Mouse (Mus musculus): ENCODE measurements at regions not wholly inside any gene's neighbourhood (a gene's known extent, or its start where the extent isn't known, plus 50 kb on each side); places are given as distances from the start of the nearest gene placed in this dataset.

GRCm38 (mm10) chr14:24955891-24956410, 469.0 kb downstream of the Rps24 start:
- no peak for DNase-seq (ENCODE audit: low spot score)
- H3K4me2 ChIP-seq (ENCODE audit: low read depth), result no peak overlapping the region
- H3K36me3 ChIP-seq (ENCODE audit: control insufficient read depth, insufficient read depth, low read length), result no peaks in the 10 kb centered on the region
- H3K9ac ChIP-seq (ENCODE audit: low read length), result no peak overlapping the region
- H3K4me1 ChIP-seq (ENCODE audit: control insufficient read depth, insufficient read depth, low read length), result no peaks in the 10 kb centered on the region
- H3K4me3 ChIP-seq (ENCODE audit: low read depth, low read length), result no peak overlapping the region
- no peak overlapping the region for H3K27ac ChIP-seq (ENCODE audit: low read depth, low read length)
- WGBS, result 83% methylated on average over 11 of the region's 11 CpGs
- no peaks in the 10 kb centered on the region for H3K27me3 ChIP-seq (ENCODE audit: control insufficient read depth, insufficient read depth, low read length)
- ATAC-seq (ENCODE audit: insufficient read depth, low FRiP score, low TSS enrichment), result no peak
- H3K9me3 ChIP-seq (ENCODE audit: control insufficient read depth, low read length), result no peaks in the 10 kb centered on the region

- Histone ChIP-seq H3K27me3 (ENCODE audit: control insufficient read depth, insufficient read depth, low read length) (no peaks in the 10 kb centered on the region), H3K9me3 (ENCODE audit: control insufficient read depth, low read length) (no peaks in the 10 kb centered on the region), H3K36me3 (ENCODE audit: control insufficient read depth, insufficient read depth, low read length) (no peaks in the 10 kb centered on the region), H3K4me1 (ENCODE audit: control insufficient read depth, insufficient read depth, low read length) (no peaks in the 10 kb centered on the region), H3K4me2 (ENCODE audit: low read depth) (no peak overlapping the region), H3K9ac (ENCODE audit: low read length) (no peak overlapping the region), H3K27ac (ENCODE audit: low read depth, low read length) (no peak overlapping the region), H3K4me3 (ENCODE audit: low read depth, low read length) (no peak overlapping the region)
- DNase-seq (ENCODE audit: low spot score) (no peak), ATAC-seq (ENCODE audit: insufficient read depth, low FRiP score, low TSS enrichment) (no peak)
- 94% methylated on average over 2 of the region's 2 CpGs for WGBS
Measured at GRCm38 (mm10) chr14:24956528-24957210, 469.7 kb downstream of the Rps24 start.

- no peaks in the 10 kb centered on the region for H3K27me3 ChIP-seq (ENCODE audit: control insufficient read depth, insufficient read depth, low read length)
- H3K4me2 ChIP-seq (ENCODE audit: low read depth), result no peak overlapping the region
- no peak overlapping the region for H3K9ac ChIP-seq (ENCODE audit: low read length)
- H3K27ac ChIP-seq (ENCODE audit: low read depth, low read length), result no peak overlapping the region
- H3K4me3 ChIP-seq (ENCODE audit: low read depth, low read length), result no peak overlapping the region
- H3K36me3 ChIP-seq (ENCODE audit: control insufficient read depth, insufficient read depth, low read length), result no peaks in the 10 kb centered on the region
- no peaks in the 10 kb centered on the region for H3K9me3 ChIP-seq (ENCODE audit: control insufficient read depth, low read length)
- no peaks in the 10 kb centered on the region for H3K4me1 ChIP-seq (ENCODE audit: control insufficient read depth, insufficient read depth, low read length)
- WGBS, result 84% methylated on average over 4 of the region's 4 CpGs
- no peak for DNase-seq (ENCODE audit: low spot score)
- ATAC-seq (ENCODE audit: insufficient read depth, low FRiP score, low TSS enrichment), result no peak
Measured at GRCm38 (mm10) chr14:24957392-24957791, 470.5 kb downstream of the Rps24 start.

- H3K36me3 ChIP-seq (ENCODE audit: control insufficient read depth, insufficient read depth, low read length), result no peaks in the 10 kb centered on the region
- H3K9ac ChIP-seq (ENCODE audit: low read length), result no peak overlapping the region
- H3K27ac ChIP-seq (ENCODE audit: low read depth, low read length), result no peak overlapping the region
- WGBS, result 85% methylated on average over 4 of the region's 4 CpGs
- no peaks in the 10 kb centered on the region for H3K27me3 ChIP-seq (ENCODE audit: control insufficient read depth, insufficient read depth, low read length)
- no peak overlapping the region for H3K4me2 ChIP-seq (ENCODE audit: low read depth)
- H3K4me3 ChIP-seq (ENCODE audit: low read depth, low read length), result no peak overlapping the region
- ATAC-seq (ENCODE audit: insufficient read depth, low FRiP score, low TSS enrichment), result no peak
- no peaks in the 10 kb centered on the region for H3K4me1 ChIP-seq (ENCODE audit: control insufficient read depth, insufficient read depth, low read length)
- no peak for DNase-seq (ENCODE audit: low spot score)
- H3K9me3 ChIP-seq (ENCODE audit: control insufficient read depth, low read length), result no peaks in the 10 kb centered on the region
Measured at GRCm38 (mm10) chr14:24958821-24959220, 471.9 kb downstream of the Rps24 start.

- DNase-seq (ENCODE audit: low spot score) (no peak), ATAC-seq (ENCODE audit: insufficient read depth, low FRiP score, low TSS enrichment) (no peak)
- Histone ChIP-seq H3K4me1 (ENCODE audit: control insufficient read depth, insufficient read depth, low read length) (no peaks in the 10 kb centered on the region), H3K9me3 (ENCODE audit: control insufficient read depth, low read length) (no peaks in the 10 kb centered on the region), H3K27me3 (ENCODE audit: control insufficient read depth, insufficient read depth, low read length) (no peaks in the 10 kb centered on the region), H3K4me2 (ENCODE audit: low read depth) (no peak overlapping the region), H3K4me3 (ENCODE audit: low read depth, low read length) (no peak overlapping the region), H3K9ac (ENCODE audit: low read length) (no peak overlapping the region), H3K27ac (ENCODE audit: low read depth, low read length) (no peak overlapping the region), H3K36me3 (ENCODE audit: control insufficient read depth, insufficient read depth, low read length) (no peaks in the 10 kb centered on the region)
- WGBS, result 71% methylated on average over 1 of the region's 1 CpGs
Measured at GRCm38 (mm10) chr14:24959401-24959800, 472.5 kb downstream of the Rps24 start.

- Histone ChIP-seq H3K27me3 (ENCODE audit: control insufficient read depth, insufficient read depth, low read length) (no peaks in the 10 kb centered on the region), H3K36me3 (ENCODE audit: control insufficient read depth, insufficient read depth, low read length) (no peaks in the 10 kb centered on the region), H3K27ac (ENCODE audit: low read depth, low read length) (no peak overlapping the region), H3K4me3 (ENCODE audit: low read depth, low read length) (no peak overlapping the region), H3K4me1 (ENCODE audit: control insufficient read depth, insufficient read depth, low read length) (no peaks in the 10 kb centered on the region), H3K9me3 (ENCODE audit: control insufficient read depth, low read length) (no peaks in the 10 kb centered on the region), H3K4me2 (ENCODE audit: low read depth) (no peak overlapping the region), H3K9ac (ENCODE audit: low read length) (no peak overlapping the region)
- DNase-seq (ENCODE audit: low spot score) (no peak), ATAC-seq (ENCODE audit: insufficient read depth, low FRiP score, low TSS enrichment) (no peak)
- WGBS, result 56% methylated on average over 5 of the region's 5 CpGs
Measured at GRCm38 (mm10) chr14:24960082-24960482, 473.2 kb downstream of the Rps24 start.

GRCm38 (mm10) chr14:24960875-24961274, 473.9 kb downstream of the Rps24 start:
- H3K27me3 ChIP-seq (ENCODE audit: control insufficient read depth, insufficient read depth, low read length), result no peaks in the 10 kb centered on the region
- 65% methylated on average over 3 of the region's 3 CpGs for WGBS

GRCm38 (mm10) chr14:24961721-24962120, 474.8 kb downstream of the Rps24 start:
- Histone ChIP-seq H3K4me3 (ENCODE audit: low read depth, low read length) (no peak overlapping the region), H3K27ac (ENCODE audit: low read depth, low read length) (no peak overlapping the region), H3K9ac (ENCODE audit: low read length) (no peak overlapping the region), H3K4me2 (ENCODE audit: low read depth) (no peak overlapping the region), H3K4me1 (ENCODE audit: control insufficient read depth, insufficient read depth, low read length) (no peaks in the 10 kb centered on the region), H3K36me3 (ENCODE audit: control insufficient read depth, insufficient read depth, low read length) (no peaks in the 10 kb centered on the region), H3K27me3 (ENCODE audit: control insufficient read depth, insufficient read depth, low read length) (no peaks in the 10 kb centered on the region), H3K9me3 (ENCODE audit: control insufficient read depth, low read length) (no peaks in the 10 kb centered on the region)
- 90% methylated on average over 3 of the region's 3 CpGs for WGBS
- DNase-seq (ENCODE audit: low spot score) (no peak), ATAC-seq (ENCODE audit: insufficient read depth, low FRiP score, low TSS enrichment) (no peak)

More at GRCm38 (mm10) chr14:24960875-24961274, 473.9 kb downstream of the Rps24 start:
- Histone ChIP-seq H3K9ac (ENCODE audit: low read length) (no peak overlapping the region), H3K4me1 (ENCODE audit: control insufficient read depth, insufficient read depth, low read length) (no peaks in the 10 kb centered on the region), H3K4me3 (ENCODE audit: low read depth, low read length) (no peak overlapping the region), H3K36me3 (ENCODE audit: control insufficient read depth, insufficient read depth, low read length) (no peaks in the 10 kb centered on the region), H3K4me2 (ENCODE audit: low read depth) (no peak overlapping the region), H3K27ac (ENCODE audit: low read depth, low read length) (no peak overlapping the region), H3K9me3 (ENCODE audit: control insufficient read depth, low read length) (no peaks in the 10 kb centered on the region)
- ATAC-seq (ENCODE audit: insufficient read depth, low FRiP score, low TSS enrichment), result no peak
- DNase-seq (ENCODE audit: low spot score), result no peak

- WGBS, result 80% methylated on average over 2 of the region's 2 CpGs
- no peaks in the 10 kb centered on the region for H3K36me3 ChIP-seq (ENCODE audit: control insufficient read depth, insufficient read depth, low read length)
- no peak overlapping the region for H3K4me3 ChIP-seq (ENCODE audit: low read depth, low read length)
- H3K4me1 ChIP-seq (ENCODE audit: control insufficient read depth, insufficient read depth, low read length), result peaks cover 4% of the 10 kb centered on the region; the same call in 1 of the 2 replicates
- ATAC-seq (ENCODE audit: insufficient read depth, low FRiP score, low TSS enrichment) (no peak), DNase-seq (ENCODE audit: low spot score) (no peak)
- no peak overlapping the region for H3K9ac ChIP-seq (ENCODE audit: low read length)
- no peak overlapping the region for H3K27ac ChIP-seq (ENCODE audit: low read depth, low read length)
- H3K27me3 ChIP-seq (ENCODE audit: control insufficient read depth, insufficient read depth, low read length), result no peaks in the 10 kb centered on the region
- H3K9me3 ChIP-seq (ENCODE audit: control insufficient read depth, low read length), result no peaks in the 10 kb centered on the region
- no peak overlapping the region for H3K4me2 ChIP-seq (ENCODE audit: low read depth)
Measured at GRCm38 (mm10) chr14:24969584-24969983, 482.7 kb downstream of the Rps24 start.

All from neural tube, embryonic 11.5 days (tissue).